Mouse (Mus musculus) cortical plate, adult 2 months (tissue): ENCODE results near the gene Asf1a. TPM values are rescaled to one million over a fixed set of nuclear protein-coding genes. Genes with fewer than 3 reads are reported as not detected.

ENCODE experiments used
- H3K27ac ChIP-seq: fragments of 200-500 bp; 2 replicates; pipeline ENCODE4 v1.5.1; 2012; ENCODE audit warnings: low read length, control low read depth, inconsistent platforms; ENCODE audit not compliant: insufficient read depth
- H3K4me1 ChIP-seq: fragments of 200-500 bp; 2 replicates; pipeline ENCODE4 v1.6.1; 2011; ENCODE audit warnings: low read length; ENCODE audit not compliant: control insufficient read depth, insufficient read depth
- H3K4me3 ChIP-seq: fragments of 200-500 bp; 2 replicates; pipeline ENCODE4 v1.5.1; 2011; ENCODE audit warnings: mild to moderate bottlenecking, low read length, control low read depth; ENCODE audit not compliant: insufficient read depth
- CTCF ChIP-seq: fragments of 200-500 bp; IDR thresholded peaks from 2 replicates; pipeline ENCODE4 v1.5.1; 2011; ENCODE audit warnings: mild to moderate bottlenecking, control low read depth, low read length; ENCODE audit not compliant: insufficient read depth; ENCODE audit errors: extremely low read depth
- POLR2A ChIP-seq: fragments of 200-500 bp; IDR thresholded peaks from 2 replicates; pipeline ENCODE4 v1.6.1; 2011; ENCODE audit warnings: mild to moderate bottlenecking, low read length, control low read depth; ENCODE audit not compliant: insufficient read depth; ENCODE audit errors: extremely low read depth
- polyA plus RNA-seq: library from polyadenylated mRNA; depleted of rRNA; stranded (reverse); fragments of >200 nt; gene quantifications from 2 replicates; pipeline ENCODE4 v1.2.3, GENCODE M21; 2012; rRNA removed

The Asf1a gene
- polyA plus RNA-seq = 16.8 and 17.0 TPM in 2 replicates

DNA sequence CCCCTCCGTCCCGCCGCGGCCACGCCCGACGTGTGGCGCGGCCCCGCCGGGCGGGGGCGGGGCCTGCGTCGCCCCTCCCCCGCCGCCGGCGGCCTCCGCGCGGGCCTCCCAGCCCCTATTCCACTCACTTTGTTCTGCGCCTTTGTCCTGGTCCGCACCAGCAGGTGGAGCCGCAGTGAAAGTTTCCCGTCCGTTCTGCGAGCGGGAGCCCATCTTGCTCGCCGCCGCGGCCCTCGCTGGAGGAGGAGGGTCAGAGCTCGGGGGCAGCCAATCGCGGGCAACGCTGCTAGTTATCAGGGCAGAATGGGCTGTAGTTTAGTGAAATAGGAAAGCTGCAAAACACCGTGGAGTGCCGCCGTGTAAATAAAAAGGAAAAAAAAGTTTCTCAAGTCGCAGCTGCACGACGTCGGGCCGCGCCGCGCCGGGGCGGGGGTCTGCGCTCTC, at the start of gene Asf1a:
TSS of gene Asf1a (plus strand) at position 81 of the 444 bp plus-strand sequence.
- Histone ChIP-seq H3K4me3 (peak within 1 kb of the TSS; percentile 53), H3K27ac (peak within 1 kb of the TSS; percentile 83), H3K4me1 (peaks cover 2% of the 10 kb centered on the region; the same call in 1 of the 2 replicates)
- peak; percentile 36 for TF ChIP-seq CTCF
- peak; percentile 70 for TF ChIP-seq POLR2A

DNA sequence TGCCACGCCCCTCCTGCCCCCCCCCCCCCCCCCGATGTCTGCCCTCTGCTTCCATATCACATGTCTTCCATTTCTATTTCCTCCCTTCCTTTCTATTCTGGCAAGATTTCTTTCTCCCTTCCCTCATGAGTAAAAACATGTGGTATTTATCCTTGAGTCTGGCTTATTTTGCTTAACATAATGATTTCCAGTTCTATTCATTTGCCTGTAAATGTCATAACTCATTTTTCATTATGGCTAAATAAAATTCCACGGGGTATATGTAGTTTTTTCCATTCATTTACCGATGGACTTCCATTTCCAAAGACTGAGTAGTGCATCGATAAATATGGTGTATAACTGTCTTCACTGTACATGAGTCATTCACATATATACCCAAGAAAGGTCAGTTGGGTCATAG, 34.6 kb upstream of the Asf1a start:
- no peak overlapping the region for H3K27ac ChIP-seq
- TF ChIP-seq POLR2A (no peak), CTCF (no peak)
- H3K4me3 ChIP-seq = no peak overlapping the region

DNA sequence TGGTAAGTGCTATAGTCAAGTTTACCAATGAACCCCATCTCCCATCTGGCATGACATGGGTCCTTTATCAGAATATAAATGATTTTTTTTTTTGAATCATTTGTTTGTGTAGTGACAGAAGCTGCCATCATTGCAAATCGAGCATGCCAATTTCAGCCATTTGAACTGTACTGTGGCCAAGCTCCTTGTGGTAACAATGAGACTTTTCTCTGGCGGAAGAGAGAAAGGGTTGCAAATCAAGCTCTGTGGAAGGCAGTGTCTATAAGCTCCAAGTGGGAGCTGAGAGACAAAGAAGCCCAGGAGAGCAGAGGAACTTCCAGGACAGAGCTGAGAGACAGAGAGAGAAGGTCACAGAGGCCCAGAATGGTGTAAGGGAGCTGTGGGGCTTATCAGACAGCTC, 31.0 kb upstream of the Asf1a start:
- Histone ChIP-seq H3K27ac (no peak overlapping the region), H3K4me3 (no peak overlapping the region), H3K4me1 (no peaks in the 10 kb centered on the region)
- TF ChIP-seq POLR2A = no peak
- no peak for TF ChIP-seq CTCF

More for the DNA sequence above, 34.6 kb upstream of the Asf1a start:
- no peaks in the 10 kb centered on the region for H3K4me1 ChIP-seq

DNA sequence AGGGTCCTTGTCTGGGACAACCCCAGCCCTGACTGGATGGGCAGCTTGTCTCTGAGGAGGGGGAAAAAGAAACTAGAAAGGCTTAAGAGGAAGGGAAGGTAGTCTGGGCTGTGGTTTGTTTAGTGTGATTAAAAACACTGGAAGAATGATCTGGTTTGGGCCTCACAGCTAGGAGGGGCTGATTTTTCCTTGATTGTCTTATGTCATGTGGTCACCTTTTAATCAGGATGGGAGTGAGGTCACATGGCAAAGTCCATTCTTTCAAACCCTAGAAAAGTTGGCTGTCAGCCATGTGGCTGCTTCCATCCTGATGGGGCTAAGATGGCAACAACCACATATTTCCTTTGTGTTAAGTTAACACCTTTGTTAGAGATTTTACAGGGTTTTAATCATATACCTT, 28.0 kb upstream of the Asf1a start:
- Histone ChIP-seq H3K27ac (no peak overlapping the region), H3K4me1 (no peaks in the 10 kb centered on the region), H3K4me3 (no peak overlapping the region)
- TF ChIP-seq CTCF = no peak
- no peak for TF ChIP-seq POLR2A

DNA sequence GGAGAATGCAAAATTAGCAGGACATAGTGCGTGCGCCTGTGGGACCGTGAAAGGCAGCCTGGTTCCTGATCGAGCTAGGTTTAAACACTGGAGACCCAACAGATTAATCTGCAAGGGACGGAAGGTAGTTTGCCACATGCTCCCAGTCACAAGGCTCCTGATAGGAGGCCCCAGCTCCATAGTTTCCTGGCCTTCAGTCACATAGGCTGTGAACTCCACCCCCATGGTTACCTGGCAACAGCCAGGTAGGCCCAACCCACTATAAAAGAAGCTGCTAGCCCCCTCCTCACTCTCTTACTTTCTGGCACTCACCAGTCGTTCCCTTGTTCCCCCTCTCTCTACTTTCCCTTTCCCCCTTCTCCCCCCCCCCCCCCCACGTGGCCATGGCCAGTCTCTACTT, 16.4 kb upstream of the Asf1a start:
- no peak for TF ChIP-seq POLR2A
- TF ChIP-seq CTCF = no peak
- H3K4me3 ChIP-seq = peak overlapping the region; percentile 59; the same call in 1 of the 2 replicates
- no peaks in the 10 kb centered on the region for H3K4me1 ChIP-seq
- H3K27ac ChIP-seq = no peak overlapping the region

DNA sequence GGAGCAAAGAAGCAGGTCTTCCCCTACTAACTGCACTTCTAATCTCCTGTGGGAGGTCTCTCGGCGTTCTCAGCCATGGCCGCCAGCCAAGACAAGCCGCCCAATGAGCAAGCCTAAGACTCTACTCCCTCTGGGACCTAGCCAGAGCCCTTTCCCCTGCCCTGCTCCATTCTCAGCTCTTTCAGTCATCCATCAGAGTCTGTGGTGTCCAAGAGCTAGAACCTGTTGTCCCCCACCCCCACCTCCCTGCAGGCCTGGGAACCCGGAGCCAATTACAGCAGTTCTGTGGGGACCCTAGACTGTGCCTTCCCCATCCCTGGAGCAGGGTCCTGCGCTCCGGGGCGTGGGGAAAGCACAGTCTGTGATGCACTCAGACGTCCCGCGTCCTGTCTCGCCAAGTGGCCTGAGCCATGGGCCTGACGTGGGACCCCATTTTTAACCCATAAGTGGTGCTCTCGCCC, 15.9 kb upstream of the Asf1a start:
- Histone ChIP-seq H3K4me1 (no peaks in the 10 kb centered on the region), H3K27ac (no peak overlapping the region), H3K4me3 (peak overlapping the region; percentile 59)
- TF ChIP-seq CTCF (no peak), POLR2A (no peak)

DNA sequence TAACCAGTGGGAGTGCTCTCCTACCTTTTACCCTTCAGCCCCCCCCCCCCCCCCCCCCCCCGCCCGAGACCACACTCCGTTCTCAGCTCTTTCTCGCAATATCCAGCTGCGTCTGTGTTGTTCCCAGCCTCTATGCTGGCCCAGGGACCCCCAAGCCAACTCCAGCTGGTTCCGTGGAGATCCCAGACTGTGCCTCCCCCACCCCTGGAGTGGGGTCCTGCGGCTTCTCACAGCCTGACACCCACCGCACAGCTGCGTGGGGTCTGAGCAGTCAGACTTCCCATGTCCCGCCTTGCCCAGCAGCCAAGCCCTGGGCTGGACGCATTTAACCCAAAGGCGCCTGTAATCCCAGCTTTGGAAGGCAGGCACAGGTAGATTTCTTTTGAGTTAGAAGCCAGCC, 15.5 kb upstream of the Asf1a start:
- H3K4me1 ChIP-seq = no peaks in the 10 kb centered on the region
- no peak for TF ChIP-seq CTCF
- no peak for TF ChIP-seq POLR2A
- H3K27ac ChIP-seq = no peak overlapping the region
- H3K4me3 ChIP-seq = peak overlapping the region; percentile 59

DNA sequence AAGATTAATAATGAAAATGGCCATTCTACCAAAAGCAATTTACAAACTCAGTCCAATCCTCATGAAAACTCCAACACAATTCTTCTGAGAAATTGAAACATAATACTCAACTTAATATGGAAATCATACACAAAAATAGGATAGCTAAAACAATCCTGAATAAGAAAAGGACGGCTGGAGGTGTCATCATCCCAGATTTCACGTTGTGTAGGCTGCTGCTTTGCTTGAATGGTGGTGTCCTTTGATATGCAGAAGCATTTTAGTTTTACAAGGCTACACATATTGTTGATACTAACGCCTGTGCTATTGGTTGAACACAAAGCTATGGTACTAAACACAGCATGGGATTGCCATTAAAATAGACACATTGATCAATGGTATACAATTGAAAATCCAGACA, 10.8 kb upstream of the Asf1a start:
- Histone ChIP-seq H3K4me3 (no peak overlapping the region), H3K4me1 (no peaks in the 10 kb centered on the region), H3K27ac (no peak overlapping the region)
- TF ChIP-seq POLR2A (no peak), CTCF (no peak)

DNA sequence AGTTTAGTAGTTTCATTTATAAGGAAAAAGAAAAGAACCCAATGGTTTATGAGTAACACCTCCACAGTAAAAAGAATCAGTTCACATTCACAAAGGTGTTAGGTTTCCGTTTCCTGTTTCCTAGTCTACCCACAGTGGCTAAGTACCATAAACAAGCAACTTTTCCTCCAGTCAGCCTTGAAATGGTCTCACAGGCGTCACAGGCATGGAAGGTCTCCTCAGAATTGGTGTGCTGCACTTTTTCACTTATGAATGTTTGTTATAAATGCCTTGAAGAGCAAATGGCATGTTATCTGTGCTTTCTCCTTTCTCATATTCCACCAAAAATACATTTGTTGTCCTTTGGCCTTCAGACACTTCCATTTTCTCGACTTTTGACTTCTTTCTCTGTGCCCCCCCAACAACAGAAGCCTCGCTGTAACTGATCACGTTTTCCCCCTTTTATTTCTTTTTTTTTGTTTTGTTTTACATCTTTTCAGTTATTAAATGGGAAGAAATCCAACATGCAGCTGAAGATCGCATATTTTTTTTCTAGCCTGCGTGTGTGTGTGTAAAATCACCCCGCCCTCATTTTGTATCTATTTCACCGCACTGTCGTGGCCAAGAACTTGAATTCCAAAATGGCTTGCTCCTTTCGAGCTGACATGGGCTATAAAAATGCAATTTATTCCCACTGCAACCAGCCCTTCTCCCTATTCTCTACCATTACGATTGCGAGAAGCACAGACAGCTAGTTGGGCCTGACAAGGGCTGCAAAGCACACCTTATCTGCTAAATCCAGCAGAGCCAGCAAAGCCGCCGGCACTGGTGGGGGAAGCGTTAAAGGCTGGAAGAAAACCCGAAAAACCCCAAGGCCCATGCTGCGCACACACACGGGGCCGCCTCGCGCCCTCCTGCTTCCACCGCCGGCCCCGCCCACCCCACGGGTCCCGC, 547 bp upstream of the Asf1a start:
- Histone ChIP-seq H3K4me3 (peak overlapping the region; percentile 53), H3K27ac (peak overlapping the region; percentile 83), H3K4me1 (peaks cover 2% of the 10 kb centered on the region; the same call in 1 of the 2 replicates)
- no peak for TF ChIP-seq CTCF
- TF ChIP-seq POLR2A = 0 out of 2 replicates have a peak, but pooled peaks have one; percentile 47
